Mouse (Mus musculus) intestine, embryonic 16.5 days (tissue): ENCODE results near the gene Il11. TPM values are rescaled to one million over a fixed set of nuclear protein-coding genes. Genes with fewer than 3 reads are reported as not detected.
"Not testable (repeated sequence)": the region's sequence is repeated elsewhere in the genome, so short reads cannot be mapped to it uniquely, and the experiment has no call there.

Source experiments
- ATAC-seq: fragments of 200-750 bp; cut with Nextera tagmentation; 2 replicates; pipeline ENCODE4 v1.8.0; 2017; ENCODE audit warnings: moderate TSS enrichment, moderate library complexity
- H3K27ac ChIP-seq: fragments of 300-500 bp; sonication (generic); 2 replicates; pipeline ENCODE4 v1.5.1; 2014; ENCODE audit warnings: mild to moderate bottlenecking, low read length
- H3K27me3 ChIP-seq: fragments of 300-500 bp; sonication (generic); replicated peaks from 2 replicates; pipeline ENCODE4 v1.6.1; 2014; ENCODE audit warnings: low read length, control low read depth, mixed read lengths; ENCODE audit not compliant: control insufficient read depth, insufficient read depth
- H3K36me3 ChIP-seq: fragments of 300-500 bp; sonication (generic); 2 replicates; pipeline ENCODE4 v1.6.1; 2014; ENCODE audit warnings: low read length, control low read depth; ENCODE audit not compliant: control insufficient read depth, insufficient read depth
- H3K4me1 ChIP-seq: fragments of 300-500 bp; sonication (generic); 2 replicates; pipeline ENCODE4 v1.6.1; 2014; ENCODE audit warnings: low read length, control low read depth, mixed read lengths; ENCODE audit not compliant: control insufficient read depth, insufficient read depth
- H3K4me2 ChIP-seq: fragments of 300-500 bp; sonication (generic); 2 replicates; pipeline ENCODE4 v1.6.1; 2014; ENCODE audit warnings: low read depth, low read length, control low read depth
- H3K4me3 ChIP-seq: fragments of 300-500 bp; sonication (generic); 2 replicates; pipeline ENCODE4 v1.5.1; 2014; ENCODE audit warnings: mild to moderate bottlenecking, low read length
- H3K9ac ChIP-seq: fragments of 300-500 bp; sonication (generic); 2 replicates; pipeline ENCODE4 v1.6.1; 2014; ENCODE audit warnings: low read depth, low read length
- H3K9me3 ChIP-seq: fragments of 300-500 bp; sonication (generic); 2 replicates; pipeline ENCODE4 v1.6.1; 2016; ENCODE audit warnings: low read length, control low read depth; ENCODE audit not compliant: control insufficient read depth
- WGBS: fragments of 180-500 bp; shearing (Covaris S2); extraction: QIAGEN DNeasy Blood & Tissue Kit; methylation state at CpG from one replicate; pipeline ENCODE4 v1.1.7; 2014; 5-methylcytosine and 5-hydroxymethylcytosine counted together
- polyA plus RNA-seq: library from polyadenylated mRNA; unstranded; fragments of >200 nt; fragmentation: Nextera tagmentation; extraction: Ambion mirVana; gene quantifications from 2 replicates; pipeline ENCODE4 v1.2.1, GENCODE M21; 2015

Gene Il11
- 0.09 TPM in 1 of 2 replicates, not detected in the other for polyA plus RNA-seq

- no peak within 1 kb of the TSS for H3K9ac ChIP-seq
- no peak for ATAC-seq
Observed at GRCm38 (mm10) chr7:4782759-4783158, at the start of gene Il11, which contains the start of gene Tmem190. Gene Il11, minus strand, starts transcription at chr7:4782859. Gene Tmem190, plus strand, starts transcription at chr7:4782937.

GRCm38 (mm10) chr7:4830476-4830875 is 47.8 kb upstream of the Il11 start:
- Histone ChIP-seq H3K4me1 (no peaks in the 10 kb centered on the region), H3K36me3 (no peaks in the 10 kb centered on the region), H3K27me3 (peaks cover 34% of the 10 kb centered on the region), H3K4me2 (no peak overlapping the region), H3K9me3 (no peaks in the 10 kb centered on the region), H3K4me3 (no peak overlapping the region), H3K9ac (no peak overlapping the region), H3K27ac (no peak overlapping the region)
- 3% methylated on average over 12 of the region's 12 CpGs for WGBS
- no peak for ATAC-seq

More at GRCm38 (mm10) chr7:4782759-4783158, at the start of gene Il11, which contains the start of gene Tmem190:
- H3K4me2 ChIP-seq = no peak within 1 kb of the TSS
- 0 out of 2 replicates have a peak, but pooled peaks cover 3% of the 10 kb centered on the region for H3K4me1 ChIP-seq
- H3K27me3 ChIP-seq = peaks cover 14% of the 10 kb centered on the region
- H3K4me3 ChIP-seq = no peak within 1 kb of the TSS
- H3K27ac ChIP-seq = no peak within 1 kb of the TSS
- peaks cover 5% of the 10 kb centered on the region; the same call in 1 of the 2 replicates for H3K36me3 ChIP-seq
- H3K9me3 ChIP-seq = no peaks in the 10 kb centered on the region
- 65% methylated on average over 2 of the region's 2 CpGs for WGBS

GRCm38 (mm10) chr7:4825365-4825764 is 42.7 kb upstream of the Il11 start:
- Histone ChIP-seq H3K4me2 (no peak overlapping the region), H3K4me3 (no peak overlapping the region), H3K9ac (no peak overlapping the region), H3K36me3 (no peaks in the 10 kb centered on the region), H3K9me3 (no peaks in the 10 kb centered on the region), H3K27ac (no peak overlapping the region), H3K4me1 (no peaks in the 10 kb centered on the region), H3K27me3 (peaks cover 3% of the 10 kb centered on the region; the same call in 1 of the 2 replicates)
- WGBS = 45% methylated on average over 4 of the region's 4 CpGs
- no peak for ATAC-seq

GRCm38 (mm10) chr7:4822162-4822907 is 39.7 kb upstream of the Il11 start:
- no peaks in the 10 kb centered on the region for H3K9me3 ChIP-seq
- no peaks in the 10 kb centered on the region for H3K36me3 ChIP-seq
- no peak overlapping the region for H3K4me2 ChIP-seq
- H3K27ac ChIP-seq = no peak overlapping the region
- H3K4me1 ChIP-seq = 0 out of 2 replicates have a peak, but pooled peaks cover 4% of the 10 kb centered on the region
- H3K4me3 ChIP-seq = no peak overlapping the region
- no peaks in the 10 kb centered on the region for H3K27me3 ChIP-seq
- ATAC-seq = no peak
- 57% methylated on average over 6 of the region's 6 CpGs for WGBS
- H3K9ac ChIP-seq = no peak overlapping the region

GRCm38 (mm10) chr7:4821690-4822089 is 39.0 kb upstream of the Il11 start:
- no peak for ATAC-seq
- 81% methylated on average over 4 of the region's 4 CpGs for WGBS
- H3K36me3 ChIP-seq = no peaks in the 10 kb centered on the region
- no peak overlapping the region for H3K27ac ChIP-seq
- no peak overlapping the region for H3K4me2 ChIP-seq
- H3K4me3 ChIP-seq = no peak overlapping the region
- no peaks in the 10 kb centered on the region for H3K27me3 ChIP-seq
- H3K9ac ChIP-seq = no peak overlapping the region
- H3K9me3 ChIP-seq = no peaks in the 10 kb centered on the region
- H3K4me1 ChIP-seq = 0 out of 2 replicates have a peak, but pooled peaks cover 4% of the 10 kb centered on the region

- H3K4me2 ChIP-seq, H3K4me1 ChIP-seq, ATAC-seq, H3K9me3 ChIP-seq, H3K27ac ChIP-seq, H3K4me3 ChIP-seq, H3K36me3 ChIP-seq, H3K27me3 ChIP-seq, H3K9ac ChIP-seq: not testable (repeated sequence)
- 84% methylated on average over 7 of the region's 7 CpGs for WGBS
Observed at GRCm38 (mm10) chr7:4820925-4821324, 38.3 kb upstream of the Il11 start.

GRCm38 (mm10) chr7:4816559-4816958 is 33.9 kb upstream of the Il11 start:
- H3K4me2 ChIP-seq = no peak overlapping the region
- no peak overlapping the region for H3K9ac ChIP-seq
- ATAC-seq = no peak
- H3K4me3 ChIP-seq = no peak overlapping the region
- H3K9me3 ChIP-seq = no peaks in the 10 kb centered on the region
- no peak overlapping the region for H3K27ac ChIP-seq
- H3K4me1 ChIP-seq = peaks cover 7% of the 10 kb centered on the region; the same call in 1 of the 2 replicates
- H3K36me3 ChIP-seq = no peaks in the 10 kb centered on the region
- H3K27me3 ChIP-seq = no peaks in the 10 kb centered on the region

- peak overlapping the region; percentile 88 for H3K27ac ChIP-seq
- H3K27me3 ChIP-seq = no peaks in the 10 kb centered on the region
- H3K4me3 ChIP-seq = peak overlapping the region; percentile 94
- peak overlapping the region; percentile 57 for H3K4me2 ChIP-seq
- no peaks in the 10 kb centered on the region for H3K9me3 ChIP-seq
- H3K9ac ChIP-seq = peak overlapping the region; percentile 64
- ATAC-seq = no peak
- whole genome bisulfite sequencing = 25% methylated on average over 8 of the region's 8 CpGs
- peaks cover 6% of the 10 kb centered on the region for H3K36me3 ChIP-seq
- peaks cover 26% of the 10 kb centered on the region for H3K4me1 ChIP-seq
Observed at GRCm38 (mm10) chr7:4813105-4813791, 30.6 kb upstream of the Il11 start.

- Histone ChIP-seq H3K9ac (peak within 1 kb of the TSS; percentile 99), H3K4me2 (peak within 1 kb of the TSS; percentile 66), H3K9me3 (no peaks in the 10 kb centered on the region), H3K4me3 (peak within 1 kb of the TSS; percentile 94), H3K4me1 (peaks cover 23% of the 10 kb centered on the region), H3K27ac (peak within 1 kb of the TSS; percentile 98), H3K27me3 (no peaks in the 10 kb centered on the region), H3K36me3 (peaks cover 9% of the 10 kb centered on the region)
- peak; percentile 99 for ATAC-seq
- under 1% methylated on average over 62 of the region's 62 CpGs for WGBS
Observed at GRCm38 (mm10) chr7:4812303-4813104, 29.8 kb upstream of the Il11 start, which contains the start of gene Ube2s. Gene Ube2s, minus strand, starts transcription at chr7:4812590.
